Mouse (Mus musculus): ENCODE results near the gene Cemip.

The Cemip gene

DNA sequence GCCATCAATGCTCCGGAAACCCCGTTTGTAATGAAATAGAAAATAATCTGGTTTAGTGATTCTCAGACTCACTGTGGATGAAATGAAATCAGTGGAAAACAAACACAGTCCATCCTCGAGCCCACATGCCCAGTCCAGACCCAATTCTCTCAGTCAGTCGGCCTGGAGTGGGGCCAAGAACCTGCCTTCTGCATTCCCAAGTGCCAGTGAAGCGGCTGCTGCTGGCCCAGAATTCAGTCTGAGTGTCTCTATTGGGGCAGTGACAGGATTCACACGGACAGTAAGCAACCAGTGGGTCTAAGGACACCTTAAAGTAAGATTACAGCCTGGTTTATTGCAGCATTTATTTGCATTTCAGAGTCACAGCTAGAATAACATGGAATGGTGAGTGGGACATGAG, 10.2 kb upstream of the Cemip start:
- DNase-seq (ENCODE audit: low spot score in 2 of 2), result no peak

DNA sequence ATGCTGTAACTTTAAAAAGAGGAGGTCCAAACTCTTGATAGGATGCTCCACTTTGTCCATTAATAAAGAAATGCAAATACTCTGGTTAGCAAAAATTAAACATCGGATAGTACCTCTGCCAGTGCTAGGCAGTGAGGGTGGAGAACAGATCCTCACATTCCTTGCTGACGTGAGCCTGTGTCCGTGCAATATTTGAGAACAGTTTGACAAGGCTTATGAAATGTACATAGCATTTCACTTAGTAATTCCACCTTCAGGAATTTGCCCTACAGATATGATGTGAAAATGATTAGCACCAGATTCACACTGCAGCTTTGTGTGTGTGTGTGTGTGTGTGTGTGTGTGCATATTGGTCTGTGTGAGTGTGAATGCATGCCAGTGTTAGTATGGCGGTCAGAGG, 4.5 kb upstream of the Cemip start:
- DNase-seq (ENCODE audit: low spot score in 2 of 2), result no peak

DNA sequence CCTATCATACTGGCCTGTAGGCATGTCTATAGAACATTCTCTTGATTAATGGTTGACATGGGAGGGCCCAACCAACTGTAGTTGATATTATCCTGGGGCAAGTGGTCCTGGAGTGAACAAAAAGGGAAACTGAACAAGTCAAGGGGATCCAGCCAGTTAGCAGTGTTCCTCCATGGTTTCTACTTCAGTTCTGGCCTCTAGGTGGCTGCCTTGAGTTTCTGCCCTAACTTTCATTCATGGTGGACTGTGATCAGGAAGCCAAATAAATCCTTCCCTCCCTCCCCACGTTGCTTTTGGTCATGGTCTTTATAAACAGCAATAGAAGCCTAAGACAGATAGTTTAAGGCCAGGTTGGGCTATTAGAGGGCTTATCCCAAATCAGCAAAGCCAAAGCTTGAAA, 3.5 kb upstream of the Cemip start:
- DNase-seq (ENCODE audit: low spot score in 2 of 2), result no peak

DNA sequence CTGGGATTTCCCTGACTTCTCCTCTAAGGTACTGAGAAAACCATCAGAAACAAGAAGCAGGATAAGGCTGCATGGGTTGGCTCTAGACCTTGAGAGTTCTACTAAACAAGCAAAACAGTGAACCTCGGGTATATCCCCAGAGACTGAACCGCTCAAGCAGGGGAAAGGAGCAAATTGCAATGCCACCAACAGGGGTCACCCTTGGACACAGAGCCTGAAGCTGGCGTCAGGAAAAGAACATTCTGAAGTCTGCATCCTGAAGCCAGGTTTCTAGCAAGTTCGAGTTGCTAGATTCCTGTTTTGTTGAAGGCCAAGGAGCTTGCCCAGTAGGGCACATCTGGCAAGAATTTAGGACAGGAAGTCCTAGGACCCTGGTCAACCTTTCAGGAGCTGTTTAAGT, 2.7 kb upstream of the Cemip start:
- DNase-seq (ENCODE audit: low spot score in 2 of 2), result peak; percentile 43 to 61

DNA sequence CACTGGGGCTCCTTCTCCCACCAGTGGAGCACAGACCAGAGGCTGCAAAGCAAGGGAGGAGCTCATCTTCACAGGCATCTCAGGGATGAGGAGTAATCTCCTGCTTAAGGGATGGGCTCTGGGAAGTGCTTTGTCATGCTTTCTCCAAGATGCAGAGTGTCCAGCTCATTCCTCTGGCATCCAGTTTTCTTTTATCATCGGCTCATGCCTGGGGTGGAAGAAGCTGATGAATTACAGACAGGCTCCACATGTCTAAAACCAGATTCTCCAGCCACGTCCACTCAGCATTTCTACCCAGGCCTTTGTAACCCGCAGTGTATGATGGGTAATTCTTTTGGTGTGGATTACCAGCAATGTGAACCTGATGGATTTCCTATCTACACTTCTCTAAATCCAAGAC, 1.9 kb upstream of the Cemip start:
- no peak for DNase-seq (ENCODE audit: low spot score in 2 of 2)

DNA sequence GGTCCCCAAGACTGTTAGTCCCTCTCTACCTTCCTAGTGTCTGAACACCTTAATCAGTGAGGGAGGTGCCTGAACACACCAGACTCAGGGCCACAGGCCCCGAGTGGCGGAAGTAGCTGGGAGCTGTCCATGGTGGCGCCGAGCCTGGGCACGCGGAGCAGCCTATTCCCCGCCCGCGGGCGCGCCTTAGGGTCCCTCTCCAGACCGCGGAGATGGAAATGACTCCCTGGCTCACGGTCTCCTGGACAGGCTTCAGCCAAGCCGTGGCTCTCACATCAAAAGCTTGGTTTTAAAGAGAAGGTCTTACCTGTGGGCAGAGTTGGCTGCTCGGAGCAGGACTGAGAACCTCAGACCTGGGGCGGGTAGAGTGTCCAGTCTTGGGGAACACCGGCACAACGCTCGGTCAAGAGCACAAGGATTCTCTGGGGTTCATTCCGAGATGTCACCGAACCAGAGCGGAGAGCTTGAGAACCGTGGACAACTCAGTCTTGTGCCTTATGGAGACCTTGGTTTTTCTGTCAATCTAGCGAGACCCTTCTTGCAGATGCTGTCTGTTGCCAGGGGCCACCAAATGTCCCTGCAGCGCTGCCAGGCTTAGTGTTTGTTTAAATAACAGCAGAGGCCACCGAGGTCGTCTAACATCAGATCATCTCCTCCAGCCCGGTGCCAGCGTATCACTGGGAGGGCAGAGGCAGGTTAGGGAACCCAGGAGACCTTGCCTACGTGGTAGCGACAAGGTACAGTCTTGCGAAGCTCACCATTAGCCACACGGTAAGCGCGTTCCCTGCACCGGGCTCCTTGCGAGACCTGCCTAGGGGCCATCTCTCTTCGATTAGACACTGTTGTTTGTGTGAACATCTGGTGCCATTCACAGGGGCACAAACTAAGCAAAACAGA, 1.0 kb downstream of the Cemip start:
- peak; percentile 33 to 67 for DNase-seq (ENCODE audit: low spot score in 2 of 2)

DNA sequence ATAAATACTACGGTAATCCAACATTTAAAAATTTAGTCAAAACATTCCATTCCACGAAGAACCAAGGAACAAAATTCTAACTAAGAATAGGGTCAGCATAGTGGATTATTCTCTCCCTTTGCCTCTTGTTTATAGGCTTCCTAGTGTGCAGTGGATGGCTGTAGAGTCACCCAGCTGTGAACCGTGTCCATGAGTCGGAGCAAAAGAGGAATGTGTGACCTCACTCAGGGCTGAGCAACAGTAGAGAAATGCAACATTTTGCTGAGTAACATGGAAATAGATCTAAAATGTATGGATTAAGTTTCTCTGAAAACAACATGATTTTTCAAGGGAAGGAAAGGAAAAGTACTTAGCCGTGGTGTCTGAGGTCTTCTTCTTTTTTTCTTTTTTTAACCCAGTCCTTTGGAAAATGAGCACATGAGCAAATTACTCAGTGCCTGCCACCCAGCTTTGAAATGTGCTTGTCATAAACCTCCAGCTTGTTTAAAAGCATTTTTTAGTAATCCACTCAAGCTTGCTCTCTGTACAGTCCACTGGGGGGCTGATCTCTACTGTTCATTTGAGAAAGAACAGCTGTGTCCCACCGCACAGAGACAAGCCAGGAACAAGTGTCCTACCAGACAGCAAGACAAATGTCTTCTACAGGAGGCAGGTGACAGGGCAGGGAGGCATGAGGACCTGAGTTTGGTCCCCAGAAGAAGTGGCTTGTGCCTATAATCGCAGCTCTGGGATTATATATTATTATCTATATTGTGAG, 8.9 kb downstream of the Cemip start:
- DNase-seq (ENCODE audit: low spot score in 2 of 2), result no peak

DNA sequence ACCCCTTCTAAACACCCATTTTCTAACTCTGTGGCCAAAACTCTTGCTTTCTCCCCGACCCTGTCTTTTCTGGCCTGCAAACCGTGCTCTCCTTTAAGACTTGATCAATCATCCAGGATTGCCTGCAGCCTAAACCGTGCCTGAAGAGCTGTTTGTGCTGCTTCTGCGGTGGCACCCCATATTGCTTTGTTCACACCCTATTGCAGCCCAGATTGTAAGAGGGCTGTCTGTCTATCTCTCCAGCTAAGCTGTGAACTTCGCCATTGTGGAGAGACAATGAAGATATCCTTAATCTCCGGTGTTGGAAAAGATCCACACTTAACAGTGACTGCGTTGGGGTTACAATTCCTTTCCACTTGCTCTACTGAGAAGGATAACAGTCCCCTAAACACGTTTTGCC, 12.0 kb downstream of the Cemip start:
- DNase-seq (ENCODE audit: low spot score in 2 of 2), result no peak

DNA sequence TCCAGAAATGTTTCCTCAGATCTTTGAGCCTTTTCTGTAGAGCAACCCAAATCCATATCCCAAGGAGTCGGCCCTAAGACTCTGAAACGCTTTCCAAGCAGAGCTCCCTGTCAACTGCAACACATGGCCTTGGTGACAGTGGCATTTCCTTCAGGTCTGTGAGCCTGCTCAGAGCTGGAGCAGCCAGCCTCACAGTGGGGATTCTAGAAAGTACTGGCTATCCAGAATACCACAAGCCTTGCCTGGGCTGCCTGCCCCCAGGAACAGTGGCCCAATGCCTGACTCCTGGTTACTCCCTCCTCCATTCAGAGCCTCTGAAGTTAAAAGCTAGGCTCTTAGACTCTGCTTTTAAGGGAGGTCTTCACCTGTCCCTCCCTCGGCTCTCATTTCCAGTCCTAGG, 12.4 kb downstream of the Cemip start:
- no peak for DNase-seq (ENCODE audit: low spot score in 2 of 2)

DNA sequence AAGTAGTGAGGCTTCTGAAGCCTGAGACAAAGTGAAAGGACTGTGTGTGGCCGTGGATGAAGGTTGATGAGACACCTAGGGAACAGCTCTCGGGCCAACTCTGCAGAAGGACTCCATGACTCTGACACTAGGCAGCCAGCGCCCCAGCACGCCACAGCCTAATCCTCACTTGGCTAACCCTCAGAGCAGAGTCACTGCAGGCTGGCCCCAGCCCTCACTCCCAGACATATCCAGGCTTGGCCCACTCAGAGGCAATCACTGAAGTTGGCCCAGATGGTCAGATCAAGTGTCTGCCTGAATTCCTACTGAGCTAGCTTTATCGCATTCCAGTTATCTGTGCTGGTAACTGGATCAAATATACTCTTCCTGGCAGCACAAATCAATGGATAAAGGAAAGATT, 17.4 kb downstream of the Cemip start:
- DNase-seq (ENCODE audit: low spot score in 2 of 2), result no peak

DNA sequence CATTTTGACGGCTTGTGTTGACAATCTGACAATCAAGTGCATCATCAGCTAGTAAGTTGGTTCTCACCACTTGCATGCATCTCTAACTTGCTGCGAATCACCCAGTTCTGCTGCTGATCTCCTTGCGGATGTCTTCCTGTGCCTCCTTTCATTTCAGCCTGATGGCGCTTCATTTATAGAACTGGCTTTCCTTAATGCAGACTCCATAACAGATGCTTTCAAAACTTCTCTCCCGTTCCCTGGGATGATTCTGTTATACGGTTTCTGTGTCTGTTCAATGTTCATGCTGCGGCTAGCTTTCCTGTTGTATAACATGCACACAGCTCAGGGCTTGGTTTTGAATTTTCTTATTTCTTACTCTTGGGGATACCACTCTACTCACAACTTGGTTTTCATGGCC, 26.5 kb downstream of the Cemip start:
- no peak for DNase-seq (ENCODE audit: low spot score in 2 of 2)

DNA sequence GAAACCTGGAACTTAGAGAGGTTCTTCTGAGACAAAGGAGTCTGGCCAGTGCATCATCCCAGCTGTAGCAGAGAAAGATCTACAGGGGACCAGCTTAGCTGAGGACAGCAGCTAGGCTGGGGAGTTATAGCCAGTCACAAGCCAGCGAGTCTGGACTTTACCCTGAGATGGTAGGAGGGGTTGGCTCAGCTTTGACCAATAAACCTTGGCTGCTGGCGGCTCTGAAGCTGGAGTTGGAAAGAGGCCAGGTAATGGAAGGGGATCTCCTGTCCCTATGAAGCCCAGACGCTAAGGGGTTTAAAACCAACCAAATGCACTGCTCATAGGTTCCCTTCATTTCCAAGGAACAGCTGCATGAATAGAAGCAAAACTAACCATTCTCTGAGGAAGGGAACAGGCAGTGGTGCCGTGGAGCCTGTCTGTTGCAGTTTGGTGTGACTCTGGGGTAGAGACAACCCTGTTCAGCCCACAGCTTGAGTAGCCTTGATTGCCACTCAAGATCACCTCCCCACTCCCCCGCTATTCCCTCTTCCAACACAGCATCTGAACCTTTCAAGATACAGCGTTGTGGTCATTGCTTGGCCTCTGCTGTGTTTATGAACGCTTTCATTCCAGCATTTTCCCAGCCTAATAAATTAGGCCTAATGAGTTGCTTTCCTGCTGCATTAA, 30.2 kb downstream of the Cemip start:
- DNase-seq (ENCODE audit: low spot score in 2 of 2), result no peak

DNA sequence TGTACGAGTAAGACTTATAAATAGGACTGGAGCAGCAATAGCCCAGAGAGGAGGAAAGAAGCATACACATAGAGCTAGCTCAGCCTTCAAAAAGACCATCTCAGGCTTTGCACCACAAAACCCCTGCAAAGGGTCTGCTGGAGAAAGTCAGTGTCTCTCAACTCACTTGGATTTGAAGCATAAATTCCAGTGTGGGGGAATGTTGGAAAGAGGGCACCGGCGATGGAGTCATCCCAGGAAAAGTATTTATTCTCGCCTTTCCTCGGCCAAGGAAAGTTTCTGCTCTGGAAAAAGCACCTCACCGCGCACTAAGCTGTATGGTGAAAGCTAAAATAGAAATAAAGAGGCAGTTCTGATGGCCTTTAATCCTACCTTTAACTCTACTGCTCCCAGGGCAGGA, 32.4 kb downstream of the Cemip start:
- no peak for DNase-seq (ENCODE audit: low spot score in 2 of 2)

DNA sequence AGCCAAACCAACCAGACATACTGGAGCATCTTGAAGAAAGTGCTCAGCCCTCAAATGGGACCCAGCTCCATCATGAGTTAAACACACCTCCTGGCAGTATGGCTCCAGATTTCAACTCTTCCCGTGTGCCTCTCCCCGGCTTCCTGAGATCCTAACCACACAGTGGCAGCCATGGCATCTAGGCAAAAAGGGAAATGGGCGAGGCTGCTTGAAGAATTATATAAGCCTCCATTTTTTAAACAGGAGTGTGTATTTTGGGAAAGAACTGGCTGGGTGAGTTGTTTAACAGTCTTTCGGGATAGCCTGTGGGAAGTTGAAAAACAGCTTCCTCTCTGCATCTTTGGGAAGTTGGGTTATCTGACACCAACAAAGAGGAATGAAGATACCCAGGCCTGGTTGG, 34.9 kb downstream of the Cemip start:
- no peak for DNase-seq (ENCODE audit: low spot score in 2 of 2)

DNA sequence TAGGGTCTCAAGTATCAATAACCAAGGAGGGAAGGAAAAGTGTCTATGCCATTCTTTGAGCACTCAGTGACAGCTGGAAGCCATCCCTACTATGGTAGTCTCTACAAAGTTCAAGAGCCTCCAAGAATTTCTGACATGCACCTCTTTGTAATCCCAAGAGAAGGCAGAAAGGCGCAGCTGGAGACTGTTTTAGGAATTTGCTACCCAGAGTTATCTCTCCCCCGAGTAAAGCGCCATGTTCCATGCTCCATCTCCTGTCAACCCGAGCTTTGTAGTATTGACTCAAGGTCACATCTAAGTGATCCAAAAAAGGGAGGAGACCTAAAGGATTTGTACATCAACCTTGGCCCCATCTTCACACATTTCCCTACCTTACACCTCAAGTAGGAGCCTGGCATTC, 40.8 kb downstream of the Cemip start:
- DNase-seq (ENCODE audit: low spot score in 2 of 2), result no peak

DNA sequence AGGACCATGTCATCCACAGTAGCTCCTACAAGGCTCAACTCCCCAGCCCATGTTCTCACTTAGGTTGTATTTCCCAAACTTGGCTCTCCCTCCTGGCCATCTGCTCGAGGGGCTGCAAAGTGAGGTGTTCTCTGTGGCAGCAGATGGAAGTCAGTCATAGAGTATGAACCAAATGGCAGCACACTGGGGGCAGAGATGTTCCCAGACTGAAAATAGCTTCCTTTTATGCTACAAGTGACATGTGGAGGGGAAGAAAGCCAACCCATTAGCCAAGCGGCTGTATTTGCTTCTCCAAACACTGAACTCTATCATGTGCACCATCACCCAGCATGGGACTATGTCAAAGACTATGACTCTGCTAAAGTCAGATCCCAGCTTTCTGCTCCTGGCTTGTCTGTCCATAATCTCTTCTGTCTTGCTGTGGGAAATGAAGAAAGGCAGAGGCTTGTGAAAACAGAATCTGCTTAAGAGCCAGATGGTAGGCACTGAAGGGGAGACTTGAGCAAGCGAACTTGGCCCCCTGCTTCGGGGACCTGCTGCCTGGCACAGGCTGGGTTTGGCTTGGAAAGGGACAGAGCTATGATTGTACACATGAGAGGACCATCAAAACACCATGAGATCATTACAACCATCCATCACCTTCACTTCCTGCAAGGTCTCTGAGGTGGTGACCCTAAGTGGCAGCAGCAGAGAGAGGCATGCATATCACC, 41.6 kb downstream of the Cemip start:
- no peak for DNase-seq (ENCODE audit: low spot score in 2 of 2)

DNA sequence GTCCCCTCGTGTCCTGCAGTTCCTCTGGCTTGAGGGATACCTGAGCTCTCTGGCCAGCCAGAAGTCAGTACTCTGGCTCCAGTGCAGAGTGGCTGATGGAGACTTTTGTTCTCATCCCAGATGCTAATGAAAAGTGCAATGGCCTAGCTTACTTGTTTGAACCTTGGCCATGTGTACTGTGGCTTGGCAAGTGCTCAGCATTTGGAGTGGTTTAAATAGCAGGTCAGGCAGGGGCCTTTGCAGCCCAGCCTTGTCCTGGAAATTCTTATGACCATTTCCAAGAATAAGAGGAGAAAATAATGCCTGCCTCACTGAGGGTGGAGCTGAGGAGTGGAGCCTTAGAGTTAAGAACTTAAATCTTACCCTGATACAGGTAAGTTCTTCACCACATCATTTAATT, 43.6 kb downstream of the Cemip start:
- DNase-seq (ENCODE audit: low spot score in 2 of 2), result no peak

DNA sequence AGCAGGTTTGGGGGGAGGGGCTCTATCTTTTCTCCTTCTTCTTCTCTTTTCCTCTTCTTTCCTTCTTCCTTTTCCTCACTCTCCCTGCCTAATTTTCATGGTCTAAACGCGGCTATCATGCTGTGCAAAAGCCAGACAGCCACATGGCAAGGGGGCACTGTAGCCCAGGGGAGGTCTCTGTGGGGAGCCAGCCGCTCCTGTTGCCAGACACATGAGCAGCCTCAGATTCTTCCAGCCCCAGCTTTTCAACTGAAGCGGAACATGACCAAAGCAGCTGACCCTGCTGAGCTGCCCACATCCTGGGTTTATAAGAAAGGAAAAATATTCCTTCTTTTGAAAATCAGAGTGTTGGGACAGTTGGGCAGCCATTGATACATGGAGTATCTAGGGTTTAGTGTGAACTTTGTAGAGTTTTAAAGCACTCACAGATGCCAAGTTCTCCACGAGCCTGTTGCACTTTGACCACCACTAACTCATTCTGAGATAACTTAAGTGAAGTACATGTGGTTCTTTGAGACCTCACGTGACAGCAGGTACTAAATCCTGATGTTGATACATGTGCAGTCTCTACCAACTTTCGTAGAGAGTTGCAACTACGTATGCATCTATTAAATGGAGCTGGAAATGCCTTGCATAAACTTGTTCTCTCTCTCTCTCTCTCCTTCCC, 46.3 kb downstream of the Cemip start:
- DNase-seq (ENCODE audit: low spot score in 2 of 2), result no peak

DNA sequence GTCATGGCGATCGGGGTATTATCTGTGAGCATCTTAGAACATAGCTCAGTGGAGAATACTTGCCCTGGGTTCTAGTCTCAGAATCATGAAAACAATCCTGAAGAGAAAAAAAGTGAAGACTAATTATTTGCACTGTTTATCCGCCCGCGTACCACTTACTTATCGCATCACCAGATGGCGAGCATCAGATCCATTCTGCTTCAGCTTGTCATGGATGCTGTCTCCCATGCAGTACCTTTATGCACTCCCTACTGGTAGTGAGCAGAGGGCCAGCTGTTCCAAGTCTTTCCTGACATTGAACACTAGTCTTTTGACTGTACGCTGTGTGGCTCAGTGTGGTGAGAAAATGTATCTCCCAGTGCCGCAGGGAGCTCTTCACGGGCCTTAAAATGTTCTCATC, 47.7 kb downstream of the Cemip start:
- DNase-seq (ENCODE audit: low spot score in 2 of 2), result no peak

DNA sequence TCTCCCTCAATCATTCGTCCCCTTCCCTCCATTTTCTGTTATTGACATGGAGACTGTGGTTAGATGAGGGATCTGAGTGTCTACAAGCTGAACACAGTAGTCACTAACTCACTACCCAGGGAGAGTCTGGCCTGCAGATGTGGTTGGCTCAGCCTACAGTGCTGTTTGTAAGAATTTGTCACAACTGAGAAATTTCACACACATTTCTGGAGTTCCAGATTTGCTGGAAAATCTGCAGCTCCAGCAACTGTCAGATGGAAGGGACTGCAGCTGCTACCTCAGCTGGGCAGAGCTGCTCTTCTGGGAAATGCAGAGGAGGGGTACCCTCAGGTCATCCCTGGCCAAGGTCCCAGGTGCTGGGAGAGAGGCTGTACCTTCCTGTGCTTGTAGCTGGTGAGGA, 53.5 kb downstream of the Cemip start:
- DNase-seq (ENCODE audit: low spot score in 2 of 2), result no peak

DNA sequence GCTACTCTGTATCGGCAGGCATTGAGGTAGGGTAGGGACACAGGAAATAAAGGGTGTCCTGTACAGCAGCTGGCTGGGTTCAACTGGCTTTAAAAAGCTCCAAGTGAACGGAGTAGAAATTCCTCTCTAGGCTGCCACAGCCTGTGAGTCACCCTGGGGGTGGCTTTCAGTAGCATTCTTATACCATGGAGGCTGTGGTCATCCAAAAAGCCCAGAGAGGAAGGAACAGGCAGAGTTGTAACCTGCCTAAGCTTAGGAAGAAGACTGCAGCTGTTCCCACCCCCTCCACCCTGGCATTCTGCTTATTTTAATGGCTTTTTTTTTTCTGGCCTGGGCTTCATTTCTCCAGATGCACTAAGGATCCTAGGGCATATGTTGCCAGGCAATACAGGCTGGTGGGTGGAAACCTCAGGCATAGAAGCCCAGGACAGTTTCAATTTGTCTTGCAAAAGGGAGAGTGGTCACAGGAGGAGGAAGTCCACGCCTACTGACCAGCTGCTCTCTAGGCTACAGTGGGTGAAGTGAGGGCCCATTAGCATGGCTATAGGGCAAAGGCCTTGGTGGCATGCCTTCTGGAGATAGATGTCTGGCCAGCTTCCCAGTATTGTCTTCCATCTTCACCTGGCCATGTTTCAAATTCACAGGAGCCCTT, 57.1 kb downstream of the Cemip start:
- no peak for DNase-seq (ENCODE audit: low spot score in 2 of 2)
